Mouse (Mus musculus) kidney, embryonic 16.5 days (tissue): ENCODE data around the gene Psen2. TPM values are rescaled to one million over a fixed set of nuclear protein-coding genes. Genes with fewer than 3 reads are reported as not detected.

Experiments
- ATAC-seq: fragments of 200-750 bp; cut with Nextera tagmentation; 2 replicates; pipeline ENCODE4 v1.8.0; 2017; ENCODE audit warnings: moderate TSS enrichment; ENCODE audit not compliant: low FRiP score, low TSS enrichment
- H3K27ac ChIP-seq: fragments of 300-500 bp; sonication (generic); 2 replicates; pipeline ENCODE4 v1.5.1; 2014; ENCODE audit warnings: low read length
- H3K27me3 ChIP-seq: fragments of 300-500 bp; sonication (generic); 2 replicates; pipeline ENCODE4 v1.6.1; 2014; ENCODE audit warnings: low read length, control low read depth, mixed read lengths; ENCODE audit not compliant: insufficient read depth
- H3K36me3 ChIP-seq: fragments of 300-500 bp; sonication (generic); 2 replicates; pipeline ENCODE4 v1.6.1; 2014; ENCODE audit warnings: low read length, control low read depth, mixed read lengths; ENCODE audit not compliant: insufficient read depth
- H3K4me1 ChIP-seq: fragments of 300-500 bp; sonication (generic); 2 replicates; pipeline ENCODE4 v1.6.1; 2014; ENCODE audit warnings: low read length, control low read depth, mixed read lengths; ENCODE audit not compliant: insufficient read depth
- H3K4me2 ChIP-seq: fragments of 300-500 bp; sonication (generic); replicated peaks from 2 replicates; pipeline ENCODE4 v1.6.1; 2014; ENCODE audit warnings: low read depth, low read length
- H3K4me3 ChIP-seq: fragments of 300-500 bp; sonication (generic); 2 replicates; pipeline ENCODE4 v1.5.1; 2014; ENCODE audit warnings: mild to moderate bottlenecking, low read length
- H3K9ac ChIP-seq: fragments of 300-500 bp; sonication (generic); replicated peaks from 2 replicates; pipeline ENCODE4 v1.6.1; 2014; ENCODE audit warnings: low read length
- H3K9me3 ChIP-seq: fragments of 300-500 bp; sonication (generic); 2 replicates; pipeline ENCODE4 v1.6.1; 2016; ENCODE audit warnings: low read length, control low read depth
- WGBS: fragments of 180-500 bp; shearing (Covaris S2); extraction: QIAGEN DNeasy Blood & Tissue Kit; methylation state at CpG from one replicate; pipeline ENCODE4 v1.1.7; 2014; 5-methylcytosine and 5-hydroxymethylcytosine counted together
- polyA plus RNA-seq: library from polyadenylated mRNA; unstranded; fragments of >200 nt; fragmentation: Nextera tagmentation; extraction: Ambion mirVana; gene quantifications from 2 replicates; pipeline ENCODE4 v1.2.1, GENCODE M21; 2015

The Psen2 gene
- polyA plus RNA-seq, 1 experiment from 2014 or later: 24.5 TPM

DNA sequence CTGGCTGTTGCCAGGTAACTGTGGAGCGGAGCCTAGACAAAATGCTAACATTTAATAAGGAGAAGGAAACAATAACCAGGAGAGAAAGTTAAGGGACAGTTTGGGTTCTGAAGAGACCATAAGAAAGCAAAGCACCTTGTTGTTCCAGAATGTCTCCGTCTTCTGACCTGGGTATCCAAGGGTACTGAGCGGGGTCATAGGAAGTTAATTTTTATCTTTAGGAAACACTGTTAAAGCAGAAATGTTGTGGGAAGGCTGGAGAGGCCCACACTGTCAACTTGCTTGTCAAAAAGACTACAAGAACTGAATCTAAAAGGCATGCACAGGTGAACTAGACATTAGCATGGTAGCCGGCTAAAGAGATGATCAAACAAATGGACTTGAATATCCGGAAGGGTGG, 50.3 kb downstream of the Psen2 start:
- Histone ChIP-seq H3K36me3 (no peaks in the 10 kb centered on the region), H3K27me3 (no peaks in the 10 kb centered on the region), H3K4me3 (no peak overlapping the region), H3K9ac (no peak overlapping the region), H3K27ac (0 out of 2 replicates have a peak overlapping the region, but pooled peaks have one; percentile 29), H3K4me1 (no peaks in the 10 kb centered on the region), H3K9me3 (no peaks in the 10 kb centered on the region), H3K4me2 (no peak overlapping the region)
- WGBS: 81% methylated on average over 5 of the region's 5 CpGs
- no peak for ATAC-seq

- H3K9ac ChIP-seq: no peak overlapping the region
- H3K4me3 ChIP-seq: no peak overlapping the region
- no peak overlapping the region for H3K4me2 ChIP-seq
- H3K4me1 ChIP-seq: no peaks in the 10 kb centered on the region
- no peaks in the 10 kb centered on the region for H3K9me3 ChIP-seq
- 82% methylated on average over 9 of the region's 9 CpGs for WGBS
- no peaks in the 10 kb centered on the region for H3K36me3 ChIP-seq
- no peak for ATAC-seq
- no peaks in the 10 kb centered on the region for H3K27me3 ChIP-seq
- no peak overlapping the region for H3K27ac ChIP-seq
Measured at GRCm38 (mm10) chr1:180210781-180211271, 52.4 kb downstream of the Psen2 start.

DNA sequence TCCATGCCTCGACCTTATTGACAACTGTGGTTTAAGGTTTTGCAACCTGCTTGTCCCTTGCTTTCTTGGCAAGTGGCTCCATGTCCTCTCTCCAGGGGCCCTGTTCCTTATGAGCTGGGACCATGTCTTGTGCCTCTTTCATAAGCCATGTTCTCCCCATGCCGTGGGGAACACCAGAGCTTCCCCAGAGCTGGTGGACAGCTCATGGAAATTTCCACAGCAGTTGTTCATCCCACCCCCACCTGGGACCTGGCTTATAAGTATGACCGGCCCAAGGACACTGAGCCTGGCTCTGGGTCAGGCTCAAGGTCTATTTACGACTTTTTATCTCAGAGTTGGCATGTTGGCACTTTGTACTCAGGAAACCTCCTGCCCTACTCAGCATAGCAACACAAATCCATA, 53.2 kb downstream of the Psen2 start:
- Histone ChIP-seq H3K27me3 (no peaks in the 10 kb centered on the region), H3K36me3 (no peaks in the 10 kb centered on the region), H3K4me2 (no peak overlapping the region), H3K9ac (no peak overlapping the region), H3K4me3 (no peak overlapping the region), H3K27ac (no peak overlapping the region), H3K9me3 (0 out of 2 replicates have a peak, but pooled peaks cover 3% of the 10 kb centered on the region), H3K4me1 (no peaks in the 10 kb centered on the region)
- ATAC-seq: no peak
- 78% methylated on average over 4 of the region's 4 CpGs for WGBS

GRCm38 (mm10) chr1:180208370-180208769, 54.9 kb downstream of the Psen2 start:
- Histone ChIP-seq H3K4me2 (no peak overlapping the region), H3K4me3 (no peak overlapping the region), H3K27me3 (no peaks in the 10 kb centered on the region), H3K4me1 (no peaks in the 10 kb centered on the region), H3K36me3 (no peaks in the 10 kb centered on the region), H3K9me3 (peaks cover 12% of the 10 kb centered on the region; the same call in 1 of the 2 replicates), H3K27ac (no peak overlapping the region), H3K9ac (no peak overlapping the region)
- 88% methylated on average over 3 of the region's 3 CpGs for WGBS
- no peak for ATAC-seq

DNA sequence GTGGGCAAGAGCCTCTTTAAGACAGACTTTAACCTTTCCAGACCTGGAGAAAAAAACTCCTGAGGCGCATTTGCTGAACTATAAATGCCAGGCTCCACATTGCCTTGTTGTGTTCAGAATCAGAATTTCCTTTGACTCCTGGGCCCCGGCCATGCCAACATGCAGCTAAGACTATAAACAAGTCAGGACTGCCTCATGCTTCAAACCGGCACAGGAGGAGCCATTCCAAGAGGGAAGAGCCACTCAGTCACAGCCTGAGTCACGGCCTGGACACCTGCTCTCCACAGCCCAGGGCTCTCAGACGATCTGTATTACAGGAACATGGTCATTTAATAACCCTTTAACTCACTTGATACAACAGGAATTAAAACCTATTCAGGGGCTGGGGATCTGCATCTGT, 62.5 kb downstream of the Psen2 start:
- Histone ChIP-seq H3K4me3 (no peak overlapping the region), H3K4me2 (no peak overlapping the region), H3K27me3 (no peaks in the 10 kb centered on the region), H3K27ac (no peak overlapping the region), H3K9me3 (peaks cover 12% of the 10 kb centered on the region; the same call in 1 of the 2 replicates), H3K9ac (no peak overlapping the region), H3K36me3 (no peaks in the 10 kb centered on the region), H3K4me1 (no peaks in the 10 kb centered on the region; the same call in 1 of the 2 replicates)
- 53% methylated on average over 5 of the region's 5 CpGs for WGBS
- ATAC-seq: no peak

- H3K9ac ChIP-seq: no peak overlapping the region
- 51% methylated on average over 4 of the region's 4 CpGs for WGBS
- H3K36me3 ChIP-seq: no peaks in the 10 kb centered on the region
- H3K4me1 ChIP-seq: peaks cover 5% of the 10 kb centered on the region
- no peak overlapping the region for H3K4me2 ChIP-seq
- ATAC-seq: no peak
- no peak overlapping the region for H3K4me3 ChIP-seq
- no peak overlapping the region for H3K27ac ChIP-seq
- no peaks in the 10 kb centered on the region for H3K27me3 ChIP-seq
- H3K9me3 ChIP-seq: peaks cover 6% of the 10 kb centered on the region; the same call in 1 of the 2 replicates
Measured at GRCm38 (mm10) chr1:180199715-180200050, 63.6 kb downstream of the Psen2 start.

GRCm38 (mm10) chr1:180198959-180199714, 64.1 kb downstream of the Psen2 start, which contains the start of gene Coq8a:
Coq8a (minus strand) TSS chr1:180199602.
- Histone ChIP-seq H3K36me3 (no peaks in the 10 kb centered on the region), H3K4me1 (peaks cover 7% of the 10 kb centered on the region), H3K27me3 (no peaks in the 10 kb centered on the region), H3K27ac (no peak within 1 kb of the TSS), H3K4me2 (no peak within 1 kb of the TSS), H3K4me3 (no peak within 1 kb of the TSS), H3K9me3 (peaks cover 1% of the 10 kb centered on the region; the same call in 1 of the 2 replicates), H3K9ac (no peak within 1 kb of the TSS)
- ATAC-seq: no peak
- WGBS: 63% methylated on average over 4 of the region's 4 CpGs

DNA sequence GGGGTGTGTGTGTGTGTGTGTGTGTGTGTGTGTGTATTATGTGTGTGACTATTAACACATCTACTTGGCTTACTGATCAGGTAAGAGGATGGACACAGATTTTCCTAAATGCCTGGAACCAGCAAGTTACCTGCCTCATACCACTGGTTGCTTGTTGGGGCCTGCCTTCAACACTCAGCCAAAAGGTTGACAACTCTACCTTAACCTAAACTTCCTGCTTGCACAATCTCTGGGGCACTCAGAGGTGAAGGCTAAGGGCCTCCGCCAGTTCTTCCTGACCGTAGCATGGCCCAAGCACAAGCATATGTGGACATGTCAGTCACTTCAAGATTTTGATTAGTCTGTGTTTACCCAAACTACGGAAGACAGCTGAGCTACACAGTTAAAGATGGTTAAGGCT, 65.3 kb downstream of the Psen2 start:
- no peak for ATAC-seq
- Histone ChIP-seq H3K27me3 (no peaks in the 10 kb centered on the region), H3K4me1 (peaks cover 7% of the 10 kb centered on the region), H3K4me3 (no peak overlapping the region), H3K36me3 (no peaks in the 10 kb centered on the region), H3K9ac (no peak overlapping the region), H3K4me2 (no peak overlapping the region), H3K27ac (no peak overlapping the region), H3K9me3 (no peaks in the 10 kb centered on the region)
- WGBS: 81% methylated on average over 3 of the region's 3 CpGs

DNA sequence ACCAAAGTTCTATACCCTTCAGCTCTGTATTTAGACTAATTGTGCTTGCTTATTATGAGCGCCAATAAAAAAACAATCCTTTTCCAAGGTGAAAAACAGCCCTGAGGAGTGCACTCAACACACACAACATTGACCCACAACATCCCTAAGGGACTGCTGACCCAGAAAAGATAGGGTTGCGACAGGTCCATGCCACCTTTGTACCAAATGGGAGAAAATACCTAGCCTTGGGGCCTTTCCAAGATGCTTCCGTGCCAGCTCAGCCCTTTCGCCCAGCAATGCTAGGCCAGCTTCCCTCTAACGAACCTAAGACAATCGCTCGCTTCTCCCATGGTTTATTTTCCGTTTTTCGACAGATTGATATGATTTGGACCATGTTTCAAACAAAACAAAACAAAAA, 66.7 kb downstream of the Psen2 start:
- Histone ChIP-seq H3K4me2 (peak overlapping the region; percentile 91), H3K4me1 (peaks cover 7% of the 10 kb centered on the region), H3K36me3 (no peaks in the 10 kb centered on the region), H3K4me3 (peak overlapping the region; percentile 68; the same call in 1 of the 2 replicates), H3K27ac (no peak overlapping the region), H3K9me3 (no peaks in the 10 kb centered on the region), H3K9ac (peak overlapping the region; percentile 60), H3K27me3 (no peaks in the 10 kb centered on the region)
- no peak for ATAC-seq
- 91% methylated on average over 9 of the region's 9 CpGs for WGBS

- Histone ChIP-seq H3K9ac (peak overlapping the region; percentile 64), H3K36me3 (no peaks in the 10 kb centered on the region), H3K4me2 (peak overlapping the region; percentile 91), H3K9me3 (no peaks in the 10 kb centered on the region), H3K27me3 (no peaks in the 10 kb centered on the region), H3K4me1 (peaks cover 7% of the 10 kb centered on the region), H3K4me3 (peak overlapping the region; percentile 68), H3K27ac (peak overlapping the region; percentile 40; the same call in 1 of the 2 replicates)
- WGBS: under 1% methylated on average over 57 of the region's 57 CpGs
- ATAC-seq: peak; percentile 100
Measured at GRCm38 (mm10) chr1:180195703-180196381, 67.4 kb downstream of the Psen2 start.
